Mouse (Mus musculus) neural tube, embryonic 12.5 days (tissue): ENCODE results near the gene Il23a. TPM values are rescaled to one million over a fixed set of nuclear protein-coding genes. Genes with fewer than 3 reads are reported as not detected.
"Not testable (repeated sequence)": the region's sequence is repeated elsewhere in the genome, so short reads cannot be mapped to it uniquely, and the experiment has no call there.

ENCODE experiments used
- ATAC-seq: fragments of 200-750 bp; cut with Nextera tagmentation; 2 replicates; pipeline ENCODE4 v1.8.0; 2017; ENCODE audit warnings: low read depth, mild to moderate bottlenecking, moderate TSS enrichment, moderate library complexity; ENCODE audit not compliant: low FRiP score
- H3K27ac ChIP-seq: fragments of 300-500 bp; sonication (generic); 2 replicates; pipeline ENCODE4 v1.5.1; 2016
- H3K27me3 ChIP-seq: fragments of 300-500 bp; sonication (generic); replicated peaks from 2 replicates; pipeline ENCODE4 v1.6.1; 2016; ENCODE audit warnings: mild to moderate bottlenecking
- H3K36me3 ChIP-seq: fragments of 300-500 bp; sonication (generic); 2 replicates; pipeline ENCODE4 v1.6.1; 2016; ENCODE audit warnings: mild to moderate bottlenecking
- H3K4me1 ChIP-seq: fragments of 300-500 bp; sonication (generic); 2 replicates; pipeline ENCODE4 v1.6.1; 2016
- H3K4me2 ChIP-seq: fragments of 300-500 bp; sonication (generic); replicated peaks from 2 replicates; pipeline ENCODE4 v1.6.1; 2016; ENCODE audit warnings: mild to moderate bottlenecking
- H3K4me3 ChIP-seq: fragments of 300-500 bp; sonication (generic); 2 replicates; pipeline ENCODE4 v1.5.1; 2016
- H3K9ac ChIP-seq: fragments of 300-500 bp; sonication (generic); 2 replicates; pipeline ENCODE4 v1.6.1; 2016; ENCODE audit warnings: mild to moderate bottlenecking
- H3K9me3 ChIP-seq: fragments of 300-500 bp; sonication (generic); 2 replicates; pipeline ENCODE4 v1.6.1; 2016; ENCODE audit warnings: mild to moderate bottlenecking
- WGBS: fragments of 180-500 bp; shearing (Covaris S2); methylation state at CpG from one replicate; pipeline ENCODE4 v1.1.7; 2016; 5-methylcytosine and 5-hydroxymethylcytosine counted together
- polyA plus RNA-seq: library from polyadenylated mRNA; unstranded; fragments of >200 nt; fragmentation: Nextera tagmentation; extraction: Ambion mirVana; gene quantifications from 2 replicates; pipeline ENCODE4 v1.2.1, GENCODE M21; 2016

Gene Il23a
- polyA plus RNA-seq, 1 experiment from 2014 or later: 0.28 TPM

DNA sequence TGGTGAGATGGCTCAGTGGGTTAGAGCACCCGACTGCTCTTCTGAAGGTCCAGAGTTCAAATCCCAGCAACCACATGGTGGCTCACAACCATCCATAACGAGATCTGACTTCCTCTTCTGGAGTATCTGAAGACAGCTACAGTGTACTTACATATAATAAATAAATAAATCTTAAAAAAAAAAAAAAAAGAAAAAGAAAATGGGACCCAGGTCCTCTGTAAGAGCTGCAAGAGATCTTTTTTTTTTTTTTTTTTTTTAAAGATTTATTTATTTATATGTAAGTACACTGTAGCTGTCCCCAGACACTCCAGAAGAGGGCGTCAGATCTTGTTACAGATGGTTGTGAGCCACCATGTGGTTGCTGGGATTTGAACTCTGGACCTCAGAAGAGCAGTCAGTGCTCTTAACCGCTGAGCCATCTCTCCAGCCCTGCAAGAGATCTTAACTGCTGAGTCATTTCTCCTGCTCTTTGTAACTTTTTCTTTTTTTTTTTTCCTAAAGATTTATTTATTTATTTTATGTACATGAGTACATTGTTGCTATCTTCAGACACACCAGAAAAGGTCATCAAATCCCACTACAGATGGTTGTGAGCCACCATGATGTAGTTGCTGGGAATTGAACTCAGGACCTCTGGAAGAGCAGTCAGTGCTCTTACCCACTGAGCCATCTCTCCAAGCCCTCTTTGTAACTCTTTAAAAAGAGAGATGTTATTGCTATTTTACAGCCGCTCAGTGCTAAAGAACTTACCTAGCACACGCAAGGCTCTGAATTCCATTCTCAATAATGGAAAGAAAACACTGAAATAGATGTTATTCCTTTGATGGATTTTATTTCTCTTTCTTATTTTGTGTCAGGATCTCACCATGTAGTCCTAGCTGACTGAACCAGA lies 34.1 kb upstream of the Il23a start:
- WGBS: 82% methylated on average over 6 of the region's 6 CpGs
- not testable (repeated sequence) for H3K4me3 ChIP-seq, H3K27ac ChIP-seq, H3K9ac ChIP-seq, ATAC-seq, H3K4me2 ChIP-seq, H3K9me3 ChIP-seq, H3K27me3 ChIP-seq, H3K4me1 ChIP-seq
- H3K36me3 ChIP-seq: peaks cover 18% of the 10 kb centered on the region

DNA sequence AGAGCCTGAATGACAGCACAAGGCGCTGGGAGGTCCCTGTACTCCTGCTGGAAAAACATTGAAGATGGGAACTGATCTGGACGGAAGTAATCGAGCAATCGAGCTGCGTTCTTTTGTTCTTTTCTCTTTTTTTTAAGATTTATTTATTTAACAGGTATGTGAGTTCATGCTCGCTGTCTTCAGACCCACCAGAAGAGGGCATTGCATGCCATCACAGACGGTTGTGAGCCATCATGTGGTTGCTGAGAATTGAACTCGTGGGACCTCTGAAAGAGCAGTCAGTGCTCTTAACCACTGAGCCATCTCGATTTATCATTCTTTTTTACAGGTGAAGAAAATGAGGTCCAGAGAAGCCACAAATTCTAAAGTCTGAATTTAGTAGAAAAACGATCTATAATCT lies 29.1 kb upstream of the Il23a start:
- ATAC-seq: no peak
- Histone ChIP-seq H3K4me2 (no peak overlapping the region), H3K36me3 (peaks cover 44% of the 10 kb centered on the region), H3K27me3 (no peaks in the 10 kb centered on the region), H3K4me3 (no peak overlapping the region), H3K9ac (no peak overlapping the region), H3K9me3 (no peaks in the 10 kb centered on the region), H3K27ac (no peak overlapping the region), H3K4me1 (peaks cover 14% of the 10 kb centered on the region)
- 91% methylated on average over 10 of the region's 10 CpGs for WGBS

- Histone ChIP-seq H3K9ac (no peak overlapping the region), H3K27me3 (no peaks in the 10 kb centered on the region), H3K9me3 (no peaks in the 10 kb centered on the region), H3K4me1 (peaks cover 14% of the 10 kb centered on the region), H3K36me3 (peaks cover 44% of the 10 kb centered on the region), H3K4me2 (no peak overlapping the region), H3K4me3 (no peak overlapping the region), H3K27ac (no peak overlapping the region)
- WGBS: 95% methylated on average over 8 of the region's 8 CpGs
- no peak for ATAC-seq
Measured at GRCm38 (mm10) chr10:128326825-128327224, 28.3 kb upstream of the Il23a start.

- 80% methylated on average over 8 of the region's 8 CpGs for WGBS
- no peaks in the 10 kb centered on the region for H3K9me3 ChIP-seq
- H3K4me2 ChIP-seq: peak overlapping the region; percentile 85
- H3K27ac ChIP-seq: no peak overlapping the region
- peaks cover 58% of the 10 kb centered on the region for H3K36me3 ChIP-seq
- H3K27me3 ChIP-seq: no peaks in the 10 kb centered on the region
- peaks cover 17% of the 10 kb centered on the region for H3K4me1 ChIP-seq
- peak overlapping the region; percentile 91 for H3K4me3 ChIP-seq
- H3K9ac ChIP-seq: peak overlapping the region; percentile 93
- no peak for ATAC-seq
Measured at GRCm38 (mm10) chr10:128323516-128323915, 25.0 kb upstream of the Il23a start.

DNA sequence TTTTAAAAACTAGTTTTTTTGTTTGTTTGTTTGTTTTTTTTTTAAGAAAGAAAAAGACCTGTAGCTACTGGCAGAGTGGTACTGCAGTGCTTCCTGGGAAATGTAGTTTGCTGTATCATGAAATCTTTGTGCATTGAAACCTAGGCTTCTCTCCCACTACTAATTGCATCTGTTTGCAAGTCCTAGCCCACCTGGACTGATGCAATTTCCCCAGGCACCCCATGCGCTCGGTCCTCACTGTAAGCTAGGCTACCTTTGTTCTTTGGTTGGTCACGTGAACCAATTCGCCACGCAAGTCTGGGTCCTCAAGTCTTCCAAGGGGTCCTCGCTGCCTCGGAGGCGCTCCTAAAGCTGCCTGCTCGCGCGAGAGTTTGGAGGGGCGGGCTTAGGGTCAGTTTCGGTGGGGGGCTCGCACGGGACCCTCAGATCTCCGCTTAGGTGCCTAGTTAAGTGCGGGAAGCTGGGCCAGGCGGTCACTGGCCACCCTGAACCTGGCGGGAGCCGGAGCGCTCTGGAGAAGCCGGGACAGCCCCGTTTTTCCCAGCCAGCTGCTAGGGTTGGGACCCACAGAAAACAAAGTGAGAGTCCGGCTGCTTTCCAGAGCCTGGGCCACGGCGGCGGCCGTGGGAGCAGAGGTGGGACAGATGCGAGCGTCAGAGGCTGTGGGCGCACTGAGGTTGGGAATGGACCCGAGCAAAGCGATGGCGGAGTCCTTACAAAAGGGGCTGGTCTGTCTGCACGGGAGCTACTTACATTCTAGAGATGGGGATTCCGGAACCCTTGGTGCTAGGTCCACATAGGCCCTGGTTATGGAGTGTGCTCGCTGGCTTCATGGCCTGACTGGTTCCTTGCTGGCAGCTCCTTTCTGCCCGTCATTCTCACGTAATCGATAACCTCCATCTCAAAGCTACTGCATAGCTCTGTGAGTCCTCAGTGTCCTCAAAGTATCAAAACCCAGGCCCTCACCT lies 23.9 kb upstream of the Il23a start, which contains the start of gene Cnpy2:
Gene Cnpy2 (plus strand): TSS at position 319 of the 968 bp plus-strand sequence.
- H3K36me3 ChIP-seq: peaks cover 59% of the 10 kb centered on the region
- H3K9ac ChIP-seq: peak within 1 kb of the TSS; percentile 93
- no peaks in the 10 kb centered on the region for H3K27me3 ChIP-seq
- peak; percentile 96 for ATAC-seq
- H3K4me2 ChIP-seq: peak within 1 kb of the TSS; percentile 85
- under 1% methylated on average over 40 of the region's 40 CpGs for WGBS
- H3K4me1 ChIP-seq: peaks cover 17% of the 10 kb centered on the region
- H3K27ac ChIP-seq: peak within 1 kb of the TSS; percentile 88
- H3K4me3 ChIP-seq: peak within 1 kb of the TSS; percentile 91
- no peaks in the 10 kb centered on the region for H3K9me3 ChIP-seq

- no peak overlapping the region for H3K27ac ChIP-seq
Measured at GRCm38 (mm10) chr10:128321641-128322040, 23.1 kb upstream of the Il23a start.

GRCm38 (mm10) chr10:128315578-128315977 lies 17.0 kb upstream of the Il23a start:
- Histone ChIP-seq H3K4me3 (no peak overlapping the region), H3K36me3 (peaks cover 83% of the 10 kb centered on the region), H3K4me1 (no peaks in the 10 kb centered on the region), H3K9me3 (no peaks in the 10 kb centered on the region), H3K27ac (no peak overlapping the region), H3K9ac (no peak overlapping the region), H3K4me2 (no peak overlapping the region), H3K27me3 (no peaks in the 10 kb centered on the region)
- ATAC-seq: no peak
- 94% methylated on average over 8 of the region's 8 CpGs for WGBS

More at GRCm38 (mm10) chr10:128321641-128322040, 23.1 kb upstream of the Il23a start:
- Histone ChIP-seq H3K9ac (no peak overlapping the region), H3K4me2 (peak overlapping the region; percentile 85), H3K27me3 (no peaks in the 10 kb centered on the region), H3K36me3 (peaks cover 57% of the 10 kb centered on the region), H3K9me3 (no peaks in the 10 kb centered on the region), H3K4me3 (no peak overlapping the region), H3K4me1 (peaks cover 17% of the 10 kb centered on the region)
- WGBS: 63% methylated on average over 12 of the region's 12 CpGs
- no peak for ATAC-seq

DNA sequence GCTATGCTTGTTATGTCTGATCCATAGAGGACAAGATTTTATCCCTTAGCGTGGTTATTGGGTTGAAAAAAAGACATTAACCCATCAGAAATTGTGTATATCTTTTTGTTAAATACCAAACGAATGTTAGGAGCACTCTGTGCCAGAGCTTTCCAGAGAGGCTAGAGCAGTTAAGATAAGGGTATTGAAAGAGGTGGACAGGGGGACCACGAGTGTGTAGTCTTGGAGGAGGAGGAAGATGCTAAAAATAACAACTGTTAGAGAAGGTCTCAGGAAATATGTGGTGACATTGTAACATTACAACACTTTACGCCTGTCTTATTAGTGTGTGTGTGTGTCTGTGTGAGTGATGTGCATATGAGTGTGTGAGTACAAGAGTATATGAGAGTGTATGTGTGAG lies 12.3 kb upstream of the Il23a start:
- Histone ChIP-seq H3K4me3 (no peak overlapping the region), H3K9ac (no peak overlapping the region), H3K27ac (no peak overlapping the region), H3K4me1 (0 out of 2 replicates have a peak, but pooled peaks cover 3% of the 10 kb centered on the region), H3K36me3 (peaks cover 72% of the 10 kb centered on the region), H3K9me3 (no peaks in the 10 kb centered on the region), H3K4me2 (no peak overlapping the region), H3K27me3 (no peaks in the 10 kb centered on the region)
- no peak for ATAC-seq
- WGBS: 95% methylated on average over 4 of the region's 4 CpGs

DNA sequence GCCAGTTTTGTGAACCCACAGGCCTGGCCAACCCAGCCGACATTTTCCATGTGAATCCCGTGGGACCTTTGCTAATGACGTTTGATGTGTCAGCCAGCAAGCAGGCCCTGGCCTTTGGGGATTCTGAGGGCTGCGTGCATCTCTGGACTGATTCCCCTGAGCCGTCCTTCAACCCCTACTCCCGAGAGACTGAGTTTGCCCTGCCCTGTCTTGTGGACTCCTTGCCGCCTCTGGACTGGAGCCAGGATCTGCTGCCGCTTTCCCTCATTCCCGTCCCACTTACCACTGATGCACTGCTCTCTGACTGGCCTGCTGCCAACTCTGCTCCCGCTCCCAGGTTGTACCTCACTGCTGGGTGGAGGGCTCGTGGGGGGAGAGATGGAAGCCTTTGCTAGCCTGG lies 11.6 kb upstream of the Il23a start:
- Histone ChIP-seq H3K4me3 (no peak overlapping the region), H3K27ac (no peak overlapping the region), H3K9ac (no peak overlapping the region), H3K9me3 (no peaks in the 10 kb centered on the region), H3K4me2 (no peak overlapping the region), H3K4me1 (0 out of 2 replicates have a peak, but pooled peaks cover 3% of the 10 kb centered on the region), H3K27me3 (no peaks in the 10 kb centered on the region), H3K36me3 (peaks cover 65% of the 10 kb centered on the region)
- WGBS: 75% methylated on average over 11 of the region's 11 CpGs
- 0 out of 2 replicates have a peak, but pooled peaks have one; percentile 21 for ATAC-seq

- Histone ChIP-seq H3K4me3 (no peak overlapping the region), H3K4me1 (0 out of 2 replicates have a peak, but pooled peaks cover 3% of the 10 kb centered on the region), H3K27ac (no peak overlapping the region), H3K36me3 (peaks cover 60% of the 10 kb centered on the region), H3K27me3 (no peaks in the 10 kb centered on the region), H3K9me3 (no peaks in the 10 kb centered on the region), H3K9ac (no peak overlapping the region), H3K4me2 (no peak overlapping the region)
- no peak for ATAC-seq
- 88% methylated on average over 7 of the region's 7 CpGs for WGBS
Measured at GRCm38 (mm10) chr10:128309654-128310053, 11.1 kb upstream of the Il23a start.

DNA sequence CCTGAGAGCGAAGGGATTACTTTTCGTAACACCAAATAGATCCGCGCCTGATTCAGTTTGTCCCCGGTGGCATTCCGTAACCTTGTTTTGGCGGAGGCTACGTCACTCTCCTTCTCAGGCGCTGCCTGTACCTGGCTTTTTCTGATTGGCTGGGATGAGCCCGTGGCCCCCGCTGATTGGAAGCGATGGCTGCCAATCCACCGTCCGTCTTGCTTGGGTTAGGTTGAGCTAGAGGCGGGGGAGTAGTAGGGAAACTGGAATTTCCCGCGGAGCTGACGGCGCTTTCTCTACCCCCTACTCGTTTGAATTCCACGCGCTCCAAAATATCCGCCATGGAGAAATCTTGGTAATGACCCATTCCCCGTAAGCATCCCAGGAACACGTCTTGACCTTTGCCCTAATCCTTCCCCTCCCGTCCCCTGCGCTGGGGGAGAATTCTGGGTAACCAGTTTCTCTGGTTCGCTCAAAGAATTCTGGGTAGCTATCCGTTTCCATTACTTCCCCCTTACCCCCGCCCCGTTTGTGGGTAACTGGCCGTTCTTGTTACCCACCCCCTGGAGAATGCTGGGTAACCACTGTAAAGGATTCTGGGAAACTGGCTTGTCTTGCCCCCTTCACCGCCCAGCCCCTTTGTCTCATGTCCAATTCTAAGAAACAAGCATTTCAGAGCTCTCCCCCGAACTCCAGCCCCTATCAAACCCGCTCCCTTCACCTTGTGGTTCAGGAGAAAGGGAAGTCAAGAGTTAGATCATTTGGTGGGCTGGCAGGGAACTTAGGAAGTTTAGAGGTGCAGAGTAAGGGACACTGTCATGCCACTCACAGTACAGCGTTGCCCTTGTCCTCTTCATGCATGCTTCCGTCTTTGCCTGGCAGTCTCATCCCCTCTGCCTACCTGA lies 4.8 kb upstream of the Il23a start, which contains the start of gene Pan2:
Gene Pan2 (plus strand): TSS at position 210 of the 896 bp plus-strand sequence.
- 2% methylated on average over 37 of the region's 37 CpGs for WGBS
- H3K27me3 ChIP-seq: no peaks in the 10 kb centered on the region
- H3K27ac ChIP-seq: peak within 1 kb of the TSS; percentile 75
- peaks cover 10% of the 10 kb centered on the region for H3K36me3 ChIP-seq
- no peaks in the 10 kb centered on the region for H3K9me3 ChIP-seq
- H3K4me2 ChIP-seq: peak within 1 kb of the TSS; percentile 79
- peak; percentile 99 for ATAC-seq
- H3K9ac ChIP-seq: peak within 1 kb of the TSS; percentile 73
- peaks cover 14% of the 10 kb centered on the region for H3K4me1 ChIP-seq
- H3K4me3 ChIP-seq: peak within 1 kb of the TSS; percentile 49
